Mouse (Mus musculus) spleen, adult 2 months (tissue): ENCODE data around the gene Lbx2.

Experiments used
- CTCF ChIP-seq: fragments of 200-500 bp; IDR thresholded peaks from 2 replicates; pipeline ENCODE4 v1.5.1; 2011; ENCODE audit warnings: mild to moderate bottlenecking, inconsistent platforms; ENCODE audit not compliant: insufficient read depth, insufficient read length, insufficient replicate concordance; ENCODE audit errors: extremely low read depth
- POLR2A ChIP-seq: fragments of 200-500 bp; IDR thresholded peaks from 2 replicates; pipeline ENCODE4 v1.6.1; 2011; ENCODE audit warnings: low read depth, low read length, inconsistent platforms

DNA sequence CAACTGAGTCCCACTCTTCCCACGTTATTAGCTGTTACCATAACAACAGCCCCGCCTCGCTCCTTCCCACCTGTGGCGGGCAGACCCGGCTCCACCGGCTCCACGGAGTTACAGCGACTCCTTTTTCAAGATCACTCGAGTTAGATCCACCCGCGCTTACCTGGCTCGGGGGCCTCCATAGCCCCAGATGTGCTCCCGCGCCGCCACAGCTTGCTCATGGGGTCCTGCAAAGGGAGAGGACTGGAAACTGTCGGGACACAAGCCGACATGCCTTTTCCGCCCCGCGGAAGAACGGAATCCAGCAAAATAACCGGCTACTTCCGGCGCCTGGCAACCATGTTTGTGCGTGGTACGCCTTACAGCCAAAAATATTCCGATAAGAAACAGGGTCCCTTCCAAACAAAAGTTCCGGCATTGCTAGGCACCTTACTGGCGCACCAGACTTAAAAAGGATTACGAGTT is 38.7 kb downstream of the Lbx2 start:
- TF ChIP-seq POLR2A (peak; percentile 26; the same call in 1 of the 2 replicates), CTCF (no peak)
